Mouse (Mus musculus) bone marrow, adult 2 months (tissue): ENCODE measurements around the gene Ccsap. TPM values are rescaled to one million over a fixed set of nuclear protein-coding genes. Genes with fewer than 3 reads are reported as not detected.

Source experiments
- H3K27ac ChIP-seq: fragments of 200-500 bp; 2 replicates; pipeline ENCODE4 v1.5.1; 2012; ENCODE audit warnings: low read depth, mild to moderate bottlenecking, control low read depth, inconsistent platforms, low read length; ENCODE audit not compliant: control insufficient read depth, poor library complexity, insufficient read depth
- H3K4me1 ChIP-seq: fragments of 200-500 bp; 2 replicates; pipeline ENCODE4 v1.6.1; 2011; ENCODE audit warnings: low read length; ENCODE audit not compliant: control insufficient read depth, insufficient read depth
- H3K4me3 ChIP-seq: fragments of 200-500 bp; replicated peaks from 2 replicates; pipeline ENCODE3; 2011; ENCODE audit warnings: mild to moderate bottlenecking, low read depth, low read length, control low read depth; ENCODE audit not compliant: control insufficient read depth
- CTCF ChIP-seq: fragments of 200-500 bp; IDR thresholded peaks from 2 replicates; pipeline ENCODE4 v1.5.1; 2011; ENCODE audit warnings: low read length, control low read depth; ENCODE audit not compliant: control insufficient read depth, insufficient read depth
- POLR2A ChIP-seq: fragments of 200-500 bp; IDR thresholded peaks from 2 replicates; pipeline ENCODE4 v1.6.1; 2011; ENCODE audit warnings: low read depth, mild to moderate bottlenecking, control low read depth, low read length, borderline replicate concordance; ENCODE audit not compliant: control insufficient read depth
- WGBS: fragments of 180-500 bp; shearing (Covaris S2); methylation state at CpG from one replicate; pipeline ENCODE4 v1.1.7; 2018; 5-methylcytosine and 5-hydroxymethylcytosine counted together
- polyA plus RNA-seq: library from polyadenylated mRNA; stranded (reverse); fragments of >200 nt; gene quantifications from 2 replicates; pipeline ENCODE4 v1.2.4, GENCODE M21; 2011; ENCODE audit warnings: low replicate concordance; ENCODE audit not compliant: missing spikeins, insufficient read depth, insufficient read length

Gene Ccsap
- polyA plus RNA-seq, 1 experiment, result 2.5 TPM

- 76% methylated on average over 4 of the region's 4 CpGs for WGBS
- no peak overlapping the region for H3K4me3 ChIP-seq
- no peak for TF ChIP-seq POLR2A
- TF ChIP-seq CTCF, result no peak
- peaks cover 3% of the 10 kb centered on the region; the same call in 1 of the 2 replicates for H3K4me1 ChIP-seq
- no peak overlapping the region for H3K27ac ChIP-seq
Observed at GRCm38 (mm10) chr8:123794766-123795165, 65.2 kb downstream of the Ccsap start.

- Histone ChIP-seq H3K27ac (no peak overlapping the region), H3K4me3 (no peak overlapping the region), H3K4me1 (peaks cover 3% of the 10 kb centered on the region; the same call in 1 of the 2 replicates)
- no peak for TF ChIP-seq CTCF
- no peak for TF ChIP-seq POLR2A
- WGBS, result 14% methylated on average over 10 of the region's 10 CpGs
Observed at GRCm38 (mm10) chr8:123793900-123794299, 66.1 kb downstream of the Ccsap start.

- 91% methylated on average over 7 of the region's 7 CpGs for WGBS
- TF ChIP-seq CTCF, result no peak
- TF ChIP-seq POLR2A, result no peak
- Histone ChIP-seq H3K4me3 (no peak overlapping the region), H3K4me1 (no peaks in the 10 kb centered on the region; the same call in 1 of the 2 replicates), H3K27ac (no peak overlapping the region)
Observed at GRCm38 (mm10) chr8:123791845-123792225, 68.2 kb downstream of the Ccsap start.

- no peak overlapping the region for H3K4me3 ChIP-seq
- no peaks in the 10 kb centered on the region; the same call in 1 of the 2 replicates for H3K4me1 ChIP-seq
- TF ChIP-seq CTCF (no peak), POLR2A (no peak)
- no peak overlapping the region for H3K27ac ChIP-seq
- 87% methylated on average over 16 of the region's 16 CpGs for WGBS
Observed at GRCm38 (mm10) chr8:123791101-123791844, 68.7 kb downstream of the Ccsap start.

Other genes starting within 250 kb of the Ccsap start
- 5.3 and 17.9 TPM in 2 replicates for gene Rhou, start 206.3 kb downstream of the Ccsap start, polyA plus RNA-seq
- 3.5 and 9.1 TPM in 2 replicates for gene Rab4a, start 54.2 kb downstream of the Ccsap start, polyA plus RNA-seq
- 41.5 and 54.8 TPM in 2 replicates for gene Acta1, start 34.5 kb upstream of the Ccsap start, polyA plus RNA-seq
- 7.5 and 13.5 TPM in 2 replicates for gene Nup133, start 89.1 kb upstream of the Ccsap start, polyA plus RNA-seq
- 78.8 and 100 TPM in 2 replicates for gene Abcb10, start 122.9 kb upstream of the Ccsap start, polyA plus RNA-seq
- 13.2 and 16.7 TPM in 2 replicates for gene Taf5l, start 161.2 kb upstream of the Ccsap start, polyA plus RNA-seq
- 3.0 and 4.4 TPM in 2 replicates for gene Urb2, start 161.3 kb upstream of the Ccsap start, polyA plus RNA-seq